Mouse (Mus musculus): Measurements from ENCODE around the gene Nrsn1. TPM values are rescaled to one million over a fixed set of nuclear protein-coding genes. Genes with fewer than 3 reads are reported as not detected.

The Nrsn1 gene
- polyA plus RNA-seq, 1 experiment, result 0.06 TPM

GRCm38 (mm10) chr13:25206950-25207349 is 63.4 kb downstream of the Nrsn1 start:
- Histone ChIP-seq H3K4me3 (no peak overlapping the region), H3K36me3 (ENCODE audit: control insufficient read depth, insufficient read depth) (no peaks in the 10 kb centered on the region), H3ac (ENCODE audit: control insufficient read depth, insufficient read length) (no peak overlapping the region), H3K27me3 (ENCODE audit: control insufficient read depth, insufficient read depth, insufficient read length) (no peaks in the 10 kb centered on the region), H3K79me2 (ENCODE audit: control insufficient read depth, insufficient read depth) (no peaks in the 10 kb centered on the region), H3K4me2 (ENCODE audit: low read depth) (no peak overlapping the region)
- TF ChIP-seq SRF (IDR thresholded peaks at IDR 0.05; ENCODE audit: control insufficient read depth, insufficient read length, low read depth) (no peak), E2F4 (IDR thresholded peaks at IDR 0.05; ENCODE audit: insufficient read depth) (no peak)

Other genes starting within 250 kb of the Nrsn1 start
- 0.05 TPM for gene Dcdc2a, start 214.5 kb downstream of the Nrsn1 start, polyA plus RNA-seq (2012; fragmentation: generic; extraction: Trizol)